Mouse (Mus musculus) heart, postnatal 0 days (tissue): ENCODE data around the gene Stat3. TPM values are rescaled to one million over a fixed set of nuclear protein-coding genes. Genes with fewer than 3 reads are reported as not detected.
A peak's percentile ranks its signal among the peaks of the same experiment; 100 is the strongest.

Experiments
- ATAC-seq: fragments of 200-750 bp; cut with Nextera tagmentation; 2 replicates; pipeline ENCODE4 v1.8.0; 2017; ENCODE audit warnings: low read depth, moderate number of reproducible peaks, moderate library complexity; ENCODE audit not compliant: insufficient read depth
- DNase-seq: peaks from one replicate; pipeline ENCODE4 v3.0.0-alpha.2; 2016; ENCODE audit warnings: low spot score
- H3K27ac ChIP-seq: fragments of 300-500 bp; sonication (generic); 2 replicates; pipeline ENCODE4 v1.5.1; 2014; ENCODE audit warnings: low read depth, mild to moderate bottlenecking
- H3K27me3 ChIP-seq: fragments of 300-500 bp; sonication (generic); 2 replicates; pipeline ENCODE4 v1.6.1; 2014; ENCODE audit warnings: low read length, mixed read lengths; ENCODE audit not compliant: control insufficient read depth, insufficient read depth
- H3K36me3 ChIP-seq: fragments of 300-500 bp; sonication (generic); replicated peaks from 2 replicates; pipeline ENCODE4 v1.6.1; 2014; ENCODE audit warnings: low read length, mixed read lengths; ENCODE audit not compliant: control insufficient read depth, insufficient read depth
- H3K4me1 ChIP-seq: fragments of 300-500 bp; sonication (generic); 2 replicates; pipeline ENCODE4 v1.6.1; 2014; ENCODE audit warnings: antibody characterized with exemption; ENCODE audit not compliant: control insufficient read depth, insufficient read depth
- H3K4me2 ChIP-seq: fragments of 300-500 bp; sonication (generic); 2 replicates; pipeline ENCODE4 v1.6.1; 2014; ENCODE audit warnings: low read depth, mild to moderate bottlenecking, low read length, moderate library complexity
- H3K4me3 ChIP-seq: fragments of 300-500 bp; sonication (generic); 2 replicates; pipeline ENCODE4 v1.5.1; 2014; ENCODE audit warnings: low read depth, low read length
- H3K9ac ChIP-seq: fragments of 300-500 bp; sonication (generic); replicated peaks from 2 replicates; pipeline ENCODE4 v1.6.1; 2014; ENCODE audit warnings: low read depth, low read length, mixed read lengths
- H3K9me3 ChIP-seq: fragments of 300-500 bp; sonication (generic); replicated peaks from 2 replicates; pipeline ENCODE4 v1.6.1; 2016; ENCODE audit warnings: low read length; ENCODE audit not compliant: control insufficient read depth
- CTCF ChIP-seq: IDR thresholded peaks from 2 replicates; pipeline ENCODE4 v1.5.1; 2016; ENCODE audit warnings: antibody characterized with exemption, control low read depth, low read depth
- EP300 ChIP-seq: IDR thresholded peaks from 2 replicates; pipeline ENCODE4 v1.6.1; 2016; ENCODE audit warnings: antibody characterized with exemption, low read depth
- WGBS: fragments of 180-500 bp; shearing (Covaris S2); extraction: QIAGEN DNeasy Blood & Tissue Kit; methylation state at CpG from one replicate; pipeline ENCODE4 v1.1.7; 2014; 5-methylcytosine and 5-hydroxymethylcytosine counted together
- polyA plus RNA-seq: library from polyadenylated mRNA; unstranded; fragments of >200 nt; fragmentation: Nextera tagmentation; extraction: Ambion mirVana; gene quantifications from 2 replicates; pipeline ENCODE4 v1.2.1, GENCODE M21; 2015
- total RNA-seq: library from RNA; depleted of rRNA; stranded (reverse); fragments of >200 nt; gene quantifications from 2 replicates; pipeline ENCODE4 v1.2.3, GENCODE M21; 2014; ENCODE audit warnings: low replicate concordance

The Stat3 gene
- total and polyA plus RNA-seq, 2 experiments from 2014 or later: 65.7 to 105 TPM

DNA sequence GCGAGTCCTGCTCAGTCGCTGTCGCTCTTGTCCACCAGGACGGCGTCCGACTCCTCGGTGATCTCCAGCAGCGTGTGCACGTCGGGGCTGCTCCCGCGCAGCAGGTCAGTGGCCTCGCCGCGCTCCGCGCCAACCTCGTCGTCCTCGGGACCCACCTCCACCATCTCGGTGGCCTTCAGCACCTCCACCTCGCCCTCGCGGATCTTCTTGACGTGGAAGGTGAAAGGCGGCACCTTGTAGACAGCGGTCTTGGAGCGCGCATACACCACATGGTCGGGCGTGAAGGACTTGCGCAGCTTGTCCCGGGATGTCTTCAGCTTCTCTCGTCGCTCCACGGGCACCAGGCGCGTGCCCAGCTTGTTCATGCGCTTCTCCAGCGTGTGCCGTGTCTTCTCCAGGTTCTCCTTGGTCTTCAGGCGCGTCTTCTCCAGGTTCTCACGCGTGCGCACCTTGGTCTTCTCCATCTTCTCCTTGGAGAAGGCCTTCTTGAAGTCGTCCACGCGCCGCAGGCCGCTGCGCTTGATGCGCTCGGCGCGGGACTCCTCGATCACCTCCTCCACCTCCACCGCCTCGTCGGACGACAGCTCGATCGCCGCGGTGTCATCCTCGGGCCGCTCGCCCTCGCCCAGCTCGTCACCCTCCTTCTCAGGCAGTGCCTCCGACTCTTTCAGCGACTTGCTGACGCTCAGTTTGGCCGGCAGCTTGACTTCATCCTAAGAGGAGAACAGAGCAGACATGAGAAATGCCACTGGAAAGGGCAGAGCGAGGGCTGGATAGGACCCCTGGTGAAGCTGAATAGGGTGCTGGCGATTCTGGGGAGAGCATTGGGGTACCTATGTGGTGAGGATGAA lies 19.5 kb upstream of the Stat3 start:
- ATAC-seq (no peak), DNase-seq (no peak)
- Histone ChIP-seq H3K9ac (no peak overlapping the region), H3K27me3 (no peaks in the 10 kb centered on the region), H3K4me2 (peak overlapping the region; percentile 36), H3K27ac (no peak overlapping the region), H3K4me3 (no peak overlapping the region), H3K4me1 (peaks cover 33% of the 10 kb centered on the region), H3K9me3 (no peaks in the 10 kb centered on the region), H3K36me3 (peaks cover 40% of the 10 kb centered on the region)
- 52% methylated on average over 75 of the region's 76 CpGs for WGBS
- TF ChIP-seq CTCF (no peak), EP300 (no peak)

DNA sequence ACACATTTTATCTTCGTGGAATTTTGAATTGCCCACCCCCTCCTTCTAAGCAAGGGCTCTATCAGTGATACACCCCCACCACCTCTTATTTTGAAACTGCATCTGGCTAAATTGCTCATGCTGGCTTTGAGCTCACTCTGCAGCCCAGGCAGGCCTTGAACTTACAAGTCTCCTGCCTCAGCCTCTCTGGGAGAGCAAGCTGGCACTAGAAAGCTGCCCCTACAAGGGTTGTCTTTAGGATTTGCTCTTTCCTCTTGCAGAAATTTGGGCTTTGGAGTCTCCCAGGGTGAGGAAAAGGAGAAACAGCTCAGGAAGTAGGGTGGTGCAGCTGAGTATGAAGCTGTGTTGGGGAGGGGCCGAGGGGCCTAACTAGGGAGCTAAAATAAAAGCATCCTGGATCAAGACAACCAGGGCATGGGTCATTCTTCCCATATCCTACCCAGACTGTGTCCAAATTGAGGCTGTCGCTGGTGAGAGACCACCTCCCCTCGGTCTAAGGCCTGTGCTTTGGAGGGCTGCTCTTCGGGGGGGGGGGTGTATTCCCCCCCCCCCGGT lies 18.7 kb upstream of the Stat3 start:
- H3K27ac ChIP-seq: peak overlapping the region; percentile 12; the same call in 1 of the 2 replicates
- H3K4me3 ChIP-seq: no peak overlapping the region
- no peaks in the 10 kb centered on the region for H3K27me3 ChIP-seq
- peaks cover 40% of the 10 kb centered on the region for H3K36me3 ChIP-seq
- peaks cover 26% of the 10 kb centered on the region for H3K4me1 ChIP-seq
- H3K4me2 ChIP-seq: no peak overlapping the region
- ATAC-seq (no peak), DNase-seq (no peak)
- WGBS: 43% methylated on average over 6 of the region's 6 CpGs
- TF ChIP-seq CTCF: no peak
- TF ChIP-seq EP300: no peak
- no peak overlapping the region for H3K9ac ChIP-seq
- no peaks in the 10 kb centered on the region for H3K9me3 ChIP-seq

DNA sequence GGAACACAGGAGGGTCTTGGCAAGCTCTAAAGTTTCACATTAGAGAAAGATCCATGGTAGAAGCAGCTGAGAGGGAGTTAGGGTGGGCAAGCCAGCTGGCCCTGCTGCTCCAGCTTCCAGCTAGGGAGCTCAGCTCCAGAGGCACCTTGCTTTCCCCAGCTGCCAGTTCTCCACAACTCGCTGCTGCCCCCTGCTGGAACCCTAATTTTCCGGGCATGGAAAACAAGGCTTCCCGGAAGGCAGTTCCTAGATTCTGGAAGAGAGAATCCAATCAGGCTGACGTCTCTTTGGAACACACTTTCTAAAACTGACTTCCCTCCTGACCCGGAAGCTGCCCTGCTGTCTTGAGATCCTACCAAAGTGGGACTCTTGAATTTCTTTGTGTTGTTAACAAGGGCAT lies 17.9 kb upstream of the Stat3 start:
- Histone ChIP-seq H3K9ac (no peak overlapping the region), H3K9me3 (no peaks in the 10 kb centered on the region), H3K4me1 (peaks cover 22% of the 10 kb centered on the region), H3K27ac (peak overlapping the region; percentile 12; the same call in 1 of the 2 replicates), H3K4me2 (no peak overlapping the region), H3K36me3 (peaks cover 40% of the 10 kb centered on the region), H3K27me3 (no peaks in the 10 kb centered on the region), H3K4me3 (no peak overlapping the region)
- 3% methylated on average over 5 of the region's 5 CpGs for WGBS
- no peak for ATAC-seq
- no peak for TF ChIP-seq EP300
- peak; percentile 89 for TF ChIP-seq CTCF
- peak; percentile 69 for DNase-seq

DNA sequence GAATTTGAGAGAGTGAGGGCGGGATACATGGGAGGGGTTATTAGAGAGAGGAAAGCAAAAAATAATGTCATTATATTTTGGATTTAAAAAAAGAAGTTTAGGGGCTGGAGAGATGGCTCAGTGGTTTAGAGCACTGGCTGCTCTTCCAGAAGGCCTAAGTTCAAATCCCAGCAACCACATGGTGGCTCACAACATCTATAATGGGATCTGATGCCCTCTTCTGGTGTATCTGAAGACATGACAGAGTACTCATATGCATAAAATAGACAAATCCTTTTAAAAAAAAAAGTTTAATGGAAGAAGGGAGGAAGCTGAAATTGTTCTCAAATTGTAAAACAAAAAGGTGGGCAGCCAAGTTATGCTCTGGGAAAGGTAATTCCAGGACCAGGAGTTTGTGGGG lies 10.2 kb upstream of the Stat3 start:
- Histone ChIP-seq H3K9me3 (peaks cover 6% of the 10 kb centered on the region; the same call in 1 of the 2 replicates), H3K4me1 (peaks cover 12% of the 10 kb centered on the region), H3K27ac (no peak overlapping the region), H3K4me2 (no peak overlapping the region), H3K36me3 (no peaks in the 10 kb centered on the region), H3K4me3 (no peak overlapping the region), H3K27me3 (no peaks in the 10 kb centered on the region), H3K9ac (no peak overlapping the region)
- no peak for ATAC-seq
- no peak for DNase-seq
- TF ChIP-seq EP300: no peak
- peak; percentile 17 for TF ChIP-seq CTCF
- WGBS: 97% methylated on average over 1 of the region's 1 CpGs

DNA sequence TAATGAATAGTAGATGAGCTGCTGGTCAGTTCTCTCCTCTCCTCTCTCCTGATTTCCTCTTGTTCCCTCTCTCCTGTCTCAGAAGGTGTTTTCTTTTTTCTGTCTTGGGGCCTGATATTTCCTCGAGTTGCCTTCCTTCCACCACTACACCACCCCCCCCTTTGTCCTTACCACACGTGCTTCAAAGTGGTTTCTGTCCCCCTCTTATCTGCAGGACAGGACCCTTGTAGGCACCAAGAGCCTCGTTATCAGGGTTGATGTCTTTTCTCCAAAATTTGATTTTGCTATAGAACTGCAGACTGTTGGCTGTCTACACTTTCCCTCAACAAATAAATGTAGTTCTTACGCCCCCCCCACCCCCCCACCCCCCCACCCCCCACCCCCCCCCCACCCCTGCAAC lies 9.0 kb upstream of the Stat3 start:
- ATAC-seq: no peak
- TF ChIP-seq EP300: no peak
- no peak for TF ChIP-seq CTCF
- H3K9me3 ChIP-seq: peaks cover 6% of the 10 kb centered on the region; the same call in 1 of the 2 replicates
- DNase-seq: no peak
- 36% methylated on average over 4 of the region's 4 CpGs for WGBS
- H3K4me2 ChIP-seq: no peak overlapping the region
- no peak overlapping the region for H3K4me3 ChIP-seq
- H3K36me3 ChIP-seq: no peaks in the 10 kb centered on the region
- H3K4me1 ChIP-seq: peaks cover 12% of the 10 kb centered on the region
- H3K27me3 ChIP-seq: no peaks in the 10 kb centered on the region
- no peak overlapping the region for H3K27ac ChIP-seq
- H3K9ac ChIP-seq: no peak overlapping the region
